Mouse (Mus musculus): ENCODE data around the gene Mpg. TPM values are rescaled to one million over a fixed set of nuclear protein-coding genes. Genes with fewer than 3 reads are reported as not detected.

The Mpg gene
- polyA plus RNA-seq, 1 experiment, result 7.5 TPM

DNA sequence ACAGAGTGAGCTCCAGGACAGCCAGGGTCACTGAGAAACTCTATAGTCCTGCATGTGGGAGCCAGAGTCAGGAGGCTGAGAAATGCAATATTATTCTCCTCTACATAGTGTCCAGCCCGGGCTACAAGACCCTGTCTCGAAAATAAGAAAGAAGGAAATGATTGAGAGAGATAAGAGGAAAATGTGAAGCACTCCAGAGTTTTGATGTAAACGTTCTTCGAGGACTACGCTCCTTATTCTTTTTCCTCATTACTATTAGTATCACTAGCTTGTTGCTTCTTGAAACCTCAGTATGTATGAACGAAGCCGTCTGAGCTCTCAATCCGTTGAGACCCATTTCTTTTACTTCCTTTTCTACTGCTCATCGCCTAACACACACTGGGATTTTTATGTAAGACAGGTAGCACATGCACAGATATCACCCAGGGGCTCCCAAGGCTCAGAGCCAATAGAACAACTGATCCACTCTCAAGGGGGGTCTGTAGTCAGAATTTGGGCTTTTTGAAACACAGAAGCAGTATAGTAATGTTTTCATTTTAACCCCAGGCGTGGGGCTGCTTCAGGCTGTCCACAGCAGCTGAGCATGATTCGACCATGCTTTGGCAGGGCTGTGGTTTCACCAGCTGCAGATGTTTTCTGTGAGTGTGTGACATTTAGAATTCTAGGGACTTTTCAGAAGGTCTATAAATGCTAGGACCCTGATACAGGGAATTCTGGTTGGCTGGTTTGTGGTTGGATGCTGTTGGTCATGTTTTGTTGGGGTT, 24.2 kb upstream of the Mpg start:
- Histone ChIP-seq H3K4me3 (ENCODE audit: low read depth, low read length) (no peak overlapping the region), H3K36me3 (ENCODE audit: control insufficient read depth, insufficient read depth, low read length) (no peaks in the 10 kb centered on the region), H3K27ac (ENCODE audit: insufficient read depth, low read depth, low read length) (no peak overlapping the region), H3K4me1 (ENCODE audit: control insufficient read depth, insufficient read depth, insufficient read length, low read length) (peaks cover 3% of the 10 kb centered on the region; the same call in 1 of the 2 replicates), H3K27me3 (ENCODE audit: control insufficient read depth, insufficient read depth, low read length) (no peaks in the 10 kb centered on the region)
- 59% methylated on average over 11 of the region's 11 CpGs for WGBS
- TF ChIP-seq CTCF (IDR thresholded peaks at IDR 0.05; ENCODE audit: extremely low read depth, insufficient read length, insufficient replicate concordance, low read depth, low read length) (no peak), POLR2A (IDR thresholded peaks at IDR 0.05; ENCODE audit: low read depth, low read length) (no peak)

DNA sequence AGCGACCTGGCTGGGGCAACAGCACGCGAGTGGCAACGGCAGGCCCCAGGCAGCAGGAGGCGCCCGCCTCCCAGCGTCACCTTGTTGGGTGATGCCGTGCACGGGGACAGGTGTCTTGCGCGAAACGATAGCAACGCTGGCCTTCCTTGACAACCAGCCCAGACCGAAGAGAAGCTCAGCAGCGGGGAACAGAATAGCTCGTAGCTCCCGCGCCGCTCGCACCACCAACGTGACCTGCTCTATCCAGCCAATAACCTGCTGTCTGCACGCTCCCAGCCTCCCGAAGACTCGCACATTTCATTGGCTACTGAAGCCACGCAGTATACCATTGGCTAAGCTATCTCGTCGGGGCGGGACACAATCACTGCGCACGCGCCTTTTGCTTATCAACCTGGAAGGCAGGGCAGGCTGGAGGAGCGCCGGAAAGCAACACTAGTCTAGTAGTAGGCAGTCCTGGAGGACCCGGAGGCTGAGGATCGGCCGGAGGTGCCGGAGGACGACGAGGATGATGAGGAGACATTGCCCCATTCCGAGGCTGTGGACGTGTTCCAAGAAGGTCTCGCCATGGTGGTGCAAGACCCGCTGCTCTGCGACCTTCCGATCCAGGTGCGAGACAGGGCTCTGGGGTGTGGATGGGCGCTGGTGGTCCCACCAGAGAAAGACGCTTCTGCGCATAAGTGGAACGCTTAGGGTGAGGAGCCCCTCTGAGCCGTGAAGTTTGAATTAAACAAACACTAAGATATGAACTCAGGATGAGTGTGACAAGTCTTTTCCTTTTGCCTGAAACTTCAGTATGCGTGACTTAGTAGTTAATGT, 21.0 kb upstream of the Mpg start, which contains the start of gene Snrnp25:
TSS of gene Snrnp25 (plus strand) at position 358 of the 816 bp plus-strand sequence.
- Histone ChIP-seq H3K36me3 (ENCODE audit: control insufficient read depth, insufficient read depth, low read length) (peaks cover 16% of the 10 kb centered on the region; the same call in 1 of the 2 replicates), H3K27me3 (ENCODE audit: control insufficient read depth, insufficient read depth, low read length) (no peaks in the 10 kb centered on the region), H3K27ac (ENCODE audit: insufficient read depth, low read depth, low read length) (no peak within 1 kb of the TSS), H3K4me1 (ENCODE audit: control insufficient read depth, insufficient read depth, insufficient read length, low read length) (peaks cover 3% of the 10 kb centered on the region; the same call in 1 of the 2 replicates), H3K4me3 (ENCODE audit: low read depth, low read length) (peak within 1 kb of the TSS; percentile 79)
- 1% methylated on average over 52 of the region's 52 CpGs for WGBS
- TF ChIP-seq POLR2A (IDR thresholded peaks at IDR 0.05; ENCODE audit: low read depth, low read length) (peak; percentile 78), CTCF (IDR thresholded peaks at IDR 0.05; ENCODE audit: extremely low read depth, insufficient read length, insufficient replicate concordance, low read depth, low read length) (peak; percentile 50; the same call in 1 of the 2 replicates)

GRCm38 (mm10) chr11:32210623-32211022, 15.7 kb upstream of the Mpg start:
- Histone ChIP-seq H3K27ac (ENCODE audit: insufficient read depth, low read depth, low read length) (no peak overlapping the region), H3K4me3 (ENCODE audit: low read depth, low read length) (no peak overlapping the region), H3K27me3 (ENCODE audit: control insufficient read depth, insufficient read depth, low read length) (no peaks in the 10 kb centered on the region), H3K4me1 (ENCODE audit: control insufficient read depth, insufficient read depth, insufficient read length, low read length) (no peaks in the 10 kb centered on the region), H3K36me3 (ENCODE audit: control insufficient read depth, insufficient read depth, low read length) (peaks cover 36% of the 10 kb centered on the region)
- no peak for TF ChIP-seq POLR2A (IDR thresholded peaks at IDR 0.05; ENCODE audit: low read depth, low read length)
- TF ChIP-seq CTCF (IDR thresholded peaks at IDR 0.05; ENCODE audit: extremely low read depth, insufficient read length, insufficient replicate concordance, low read depth, low read length), result no peak
- 84% methylated on average over 9 of the region's 9 CpGs for WGBS

DNA sequence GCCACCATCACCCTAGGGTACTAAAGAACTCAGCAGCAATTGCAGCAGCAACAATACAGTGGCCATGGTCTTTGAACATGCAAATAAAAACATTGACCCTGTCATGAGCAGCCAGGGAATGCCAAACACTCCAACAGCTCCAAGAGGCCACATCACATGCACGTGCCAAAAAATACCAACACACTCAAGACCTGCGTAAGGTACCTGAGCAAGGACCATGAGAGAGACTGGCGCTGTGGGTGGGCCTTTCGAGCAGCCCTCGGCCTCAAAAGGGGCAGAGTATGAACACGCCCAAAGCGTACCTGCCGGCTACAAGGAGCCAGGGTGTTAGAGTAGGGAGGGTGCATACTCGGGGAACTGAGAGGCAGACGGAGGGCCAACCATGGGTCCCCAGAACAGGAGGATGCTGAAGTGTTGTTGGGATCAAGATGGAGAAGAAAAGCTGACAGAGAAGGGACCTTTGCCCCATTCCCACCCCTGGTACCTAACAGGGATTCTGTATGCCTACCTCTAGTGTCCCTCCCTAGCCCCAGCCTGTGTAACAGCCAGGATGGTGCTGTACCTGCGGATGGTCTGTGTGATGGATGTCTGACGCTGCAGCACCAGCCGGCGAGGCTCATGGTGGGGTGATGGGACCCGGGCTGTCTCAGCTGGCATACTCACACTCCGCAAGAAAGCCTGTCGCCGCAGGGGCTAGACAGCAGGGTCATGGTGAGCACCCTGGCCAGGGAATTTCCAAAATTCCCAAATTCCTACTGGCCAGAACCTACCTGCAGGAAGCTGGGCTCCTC, 10.7 kb upstream of the Mpg start:
- 92% methylated on average over 18 of the region's 18 CpGs for WGBS
- H3K4me1 ChIP-seq (ENCODE audit: control insufficient read depth, insufficient read depth, insufficient read length, low read length), result no peaks in the 10 kb centered on the region
- peaks cover 17% of the 10 kb centered on the region for H3K36me3 ChIP-seq (ENCODE audit: control insufficient read depth, insufficient read depth, low read length)
- TF ChIP-seq CTCF (IDR thresholded peaks at IDR 0.05; ENCODE audit: extremely low read depth, insufficient read length, insufficient replicate concordance, low read depth, low read length) (no peak), POLR2A (IDR thresholded peaks at IDR 0.05; ENCODE audit: low read depth, low read length) (no peak)
- no peaks in the 10 kb centered on the region for H3K27me3 ChIP-seq (ENCODE audit: control insufficient read depth, insufficient read depth, low read length)
- no peak overlapping the region for H3K4me3 ChIP-seq (ENCODE audit: low read depth, low read length)
- H3K27ac ChIP-seq (ENCODE audit: insufficient read depth, low read depth, low read length), result no peak overlapping the region

- TF ChIP-seq CTCF (IDR thresholded peaks at IDR 0.05; ENCODE audit: extremely low read depth, insufficient read length, insufficient replicate concordance, low read depth, low read length) (peak; percentile 88; the same call in 1 of the 2 replicates), POLR2A (IDR thresholded peaks at IDR 0.05; ENCODE audit: low read depth, low read length) (no peak)
- 21% methylated on average over 8 of the region's 8 CpGs for WGBS
- H3K4me1 ChIP-seq (ENCODE audit: control insufficient read depth, insufficient read depth, insufficient read length, low read length), result peaks cover 3% of the 10 kb centered on the region; the same call in 1 of the 2 replicates
- H3K27me3 ChIP-seq (ENCODE audit: control insufficient read depth, insufficient read depth, low read length), result no peaks in the 10 kb centered on the region
- H3K27ac ChIP-seq (ENCODE audit: insufficient read depth, low read depth, low read length), result no peak overlapping the region
- H3K36me3 ChIP-seq (ENCODE audit: control insufficient read depth, insufficient read depth, low read length), result peaks cover 14% of the 10 kb centered on the region
- H3K4me3 ChIP-seq (ENCODE audit: low read depth, low read length), result no peak overlapping the region
Measured at GRCm38 (mm10) chr11:32216851-32217250, 9.5 kb upstream of the Mpg start.

- Histone ChIP-seq H3K4me1 (ENCODE audit: control insufficient read depth, insufficient read depth, insufficient read length, low read length) (peaks cover 12% of the 10 kb centered on the region), H3K27me3 (ENCODE audit: control insufficient read depth, insufficient read depth, low read length) (no peaks in the 10 kb centered on the region), H3K36me3 (ENCODE audit: control insufficient read depth, insufficient read depth, low read length) (peaks cover 6% of the 10 kb centered on the region; the same call in 1 of the 2 replicates), H3K27ac (ENCODE audit: insufficient read depth, low read depth, low read length) (no peak overlapping the region), H3K4me3 (ENCODE audit: low read depth, low read length) (no peak overlapping the region)
- TF ChIP-seq CTCF (IDR thresholded peaks at IDR 0.05; ENCODE audit: extremely low read depth, insufficient read length, insufficient replicate concordance, low read depth, low read length) (no peak), POLR2A (IDR thresholded peaks at IDR 0.05; ENCODE audit: low read depth, low read length) (no peak)
- WGBS, result 69% methylated on average over 6 of the region's 6 CpGs
Measured at GRCm38 (mm10) chr11:32218501-32219050, 7.7 kb upstream of the Mpg start.
